Mouse (Mus musculus): Measurements from ENCODE around the gene Adgrg2.

Adgrg2 gene

GRCm38 (mm10) chrX:160496473-160496872 is 106.0 kb downstream of the Adgrg2 start:
- ChIA-PET CTCF (no interaction called here), POLR2A (no interaction called here)

GRCm38 (mm10) chrX:160501095-160501494 is 110.6 kb downstream of the Adgrg2 start:
- ChIA-PET POLR2A (interaction anchor here in 3 of 4 experiments (1.3 to 3.0 kb wide), 9 partner anchors 9 to 264 kb away, joined by 3 to 24 read pairs (median 7); no protein-coding TSS in a partner anchor), CTCF (no interaction called here)

DNA sequence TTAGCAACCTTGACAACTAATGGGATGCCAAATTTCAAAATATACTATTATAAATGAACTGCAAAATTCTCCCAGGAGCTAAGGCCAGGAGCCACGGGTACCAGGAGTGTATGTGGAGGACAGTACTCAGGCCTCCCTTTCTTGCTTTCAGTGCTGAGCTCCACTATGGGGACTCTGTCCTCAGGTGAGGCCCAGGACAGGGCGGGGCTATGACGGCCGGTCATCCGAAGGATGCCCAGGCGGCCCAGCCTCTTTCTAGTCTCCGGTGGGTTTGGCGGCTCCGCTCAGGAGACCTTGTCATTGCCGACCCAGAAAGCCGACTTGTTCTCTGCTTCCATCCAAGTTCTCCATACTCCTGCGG is 111.2 kb downstream of the Adgrg2 start:
- ChIA-PET CTCF (interaction anchor here in 1 of 4 experiments (0.8 kb wide), 1 partner anchor 513 kb away, joined by 3 read pairs; the partner anchor contains the start of gene Map3k15), POLR2A (interaction anchor here in 3 of 4 experiments (0.7 to 3.0 kb wide), 19 partner anchors 8 to 364 kb away, joined by 3 to 24 read pairs (median 4); partner anchors contain the start of gene Adgrg2 (in 1 of the 3))

DNA sequence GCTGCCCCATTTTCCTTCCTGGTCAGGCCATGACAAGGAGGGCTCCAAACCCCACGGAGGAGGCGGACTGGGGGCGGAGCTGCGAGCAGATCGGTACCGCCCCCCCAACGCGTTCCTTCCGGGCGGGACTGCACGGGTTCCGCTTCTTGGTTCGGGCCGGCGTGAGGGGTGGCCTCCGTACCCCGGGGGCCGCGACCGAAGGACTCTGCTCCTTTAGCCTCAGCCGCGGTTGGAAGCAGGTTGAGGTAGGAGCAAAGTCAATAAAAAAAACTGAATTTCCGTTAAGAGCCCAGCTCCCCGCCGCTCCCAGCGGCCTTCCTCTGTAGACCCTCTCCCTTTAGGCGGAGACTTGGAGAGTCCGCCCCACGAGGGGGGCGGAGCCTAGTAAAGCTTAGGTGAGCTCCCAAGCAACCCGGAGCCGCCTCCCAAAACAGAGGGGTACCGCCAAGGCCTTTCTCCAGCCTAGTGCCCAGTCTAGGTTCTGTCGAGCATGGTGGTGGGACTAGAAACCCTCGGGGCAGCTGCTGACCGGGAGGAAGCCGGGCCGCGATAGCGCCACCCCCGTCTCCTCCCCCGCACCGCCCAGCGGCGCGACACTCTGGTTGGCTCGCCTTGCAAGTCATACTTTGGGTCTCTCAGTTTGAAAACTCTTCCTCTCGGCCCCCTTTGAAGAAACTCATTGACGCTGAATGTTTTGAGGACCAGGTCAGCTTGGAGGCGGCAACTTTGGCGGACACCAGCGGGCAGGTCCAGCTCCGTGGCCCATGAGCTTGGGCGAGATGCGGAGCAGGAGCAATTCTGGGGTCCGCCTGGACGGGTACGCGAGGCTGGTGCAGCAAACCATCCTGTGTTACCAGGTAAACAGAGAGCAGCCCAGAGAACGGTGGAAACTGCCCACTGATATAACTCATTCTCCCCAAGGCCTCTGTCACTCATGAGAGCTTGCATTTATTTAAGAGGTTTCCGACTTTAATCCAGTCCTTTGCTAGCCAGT is 111.9 kb downstream of the Adgrg2 start, which contains the start of gene Phka2:
Gene Phka2 (plus strand): TSS at position 119 of the 994 bp plus-strand sequence.
- POLR2A ChIA-PET = interaction anchor here (0.6 to 3.0 kb wide), 24 partner anchors 8 to 365 kb away, joined by 3 to 24 read pairs (median 3); partner anchors contain the start of gene Adgrg2 (in 1 of the 4)
- CTCF ChIA-PET = interaction anchor here in 1 of 4 experiments (0.8 kb wide), 1 partner anchor 514 kb away, joined by 3 read pairs; the partner anchor contains the start of gene Map3k15

DNA sequence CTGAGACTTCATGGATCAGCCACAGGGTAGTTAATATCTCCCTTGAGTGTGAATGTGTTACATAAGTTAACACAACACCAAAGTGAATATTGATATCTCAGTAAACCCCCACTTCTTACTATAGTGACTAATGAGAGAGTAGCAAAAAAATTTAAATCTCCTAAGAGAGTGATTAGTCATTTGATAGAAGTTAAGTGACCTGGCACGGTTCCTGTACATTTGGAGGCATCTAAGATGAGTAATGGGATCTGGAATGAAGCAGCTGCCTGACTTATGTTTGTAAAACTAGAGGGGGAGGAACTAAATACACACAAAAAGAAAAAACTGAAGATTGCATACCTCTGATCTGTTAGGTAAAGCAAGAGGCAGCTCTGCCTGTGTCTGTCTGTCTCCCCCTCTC is 118.6 kb downstream of the Adgrg2 start:
- ChIA-PET CTCF (no interaction called here), POLR2A (no interaction called here)

GRCm38 (mm10) chrX:160510197-160510596 is 119.7 kb downstream of the Adgrg2 start:
- POLR2A ChIA-PET = interaction anchor here in 3 of 4 experiments (0.6 to 3.4 kb wide), 4 partner anchors 8 to 141 kb away, joined by 3 to 24 read pairs (median 9); partner anchors contain the start of gene Phka2 (in 3 of the 3)
- CTCF ChIA-PET = interaction anchor here in 1 of 4 experiments (0.6 kb wide), 1 partner anchor 21 kb away, joined by 5 read pairs; no protein-coding TSS in a partner anchor

DNA sequence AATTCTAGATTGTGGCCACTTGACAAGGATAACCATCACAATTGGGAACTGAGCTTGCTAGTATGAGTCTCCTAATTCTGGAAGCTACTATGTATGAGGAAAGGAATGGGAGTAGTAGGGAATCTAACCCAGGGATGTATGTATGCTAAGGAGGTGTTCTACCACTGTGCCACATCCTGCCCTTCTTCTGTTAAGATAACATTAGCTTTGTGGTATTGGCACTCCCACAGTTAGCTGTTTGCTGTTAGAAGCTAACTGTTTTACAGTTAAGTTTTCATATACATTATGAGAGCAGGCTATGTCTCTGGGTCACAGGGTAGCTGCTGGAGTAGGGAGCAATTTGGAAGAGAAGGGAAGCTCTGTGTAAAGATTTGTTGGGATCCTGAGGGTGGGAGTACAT is 125.5 kb downstream of the Adgrg2 start:
- ChIA-PET POLR2A (interaction anchor here (0.6 to 2.2 kb wide), 4 partner anchors 14 to 18 kb away, joined by 3 to 7 read pairs (median 5); partner anchors contain the start of gene Phka2 (in 2 of the 4)), CTCF (no interaction called here)

- CTCF ChIA-PET = no interaction called here
- POLR2A ChIA-PET = no interaction called here
Measured at GRCm38 (mm10) chrX:160542772-160543171, 152.3 kb downstream of the Adgrg2 start.

Data from embryonic stem cell, embryonic (primary cell).